16 mouse cellular contexts compared by ENCODE assay signal in the genomic region with DNA sequence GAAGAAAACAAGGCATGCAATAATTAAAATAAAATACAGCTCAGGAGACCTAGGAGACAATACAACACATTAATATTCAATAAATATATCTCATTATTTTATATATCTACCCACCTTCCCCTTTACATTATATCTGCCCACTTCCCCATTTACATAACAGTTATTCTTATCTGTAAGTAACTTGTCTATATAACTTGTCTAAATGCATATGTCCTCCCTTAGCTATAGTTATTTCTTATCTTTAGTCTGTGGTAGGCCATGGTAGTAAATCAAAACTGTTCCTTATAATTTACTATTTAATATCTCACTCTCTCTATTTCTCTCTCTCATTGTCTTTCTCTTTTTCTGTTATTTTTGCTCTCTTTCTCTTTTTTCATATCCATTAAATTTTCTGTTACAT.
"Had no signal": no experiment of that assay in that cellular context is flagged by ENCODE, and none has a peak within 500 bp of the region (broad histone marks: within the 10 kb centered on the region; RNA-seq: fewer than 3 reads in every experiment).

No protein-coding gene starts in this region.

- H3K4me3 ChIP-seq: neural tube, embryonic 13.5 days; neural tube, embryonic 15.5 days; stomach, embryonic 15.5 days had no signal

- H3K27me3 ChIP-seq: neural tube, embryonic 13.5 days; neural tube, embryonic 15.5 days; stomach, embryonic 15.5 days had no signal

- H3K9ac ChIP-seq: neural tube, embryonic 13.5 days; neural tube, embryonic 15.5 days; stomach, embryonic 15.5 days had no signal

- H3K4me1 ChIP-seq: neural tube, embryonic 13.5 days; neural tube, embryonic 15.5 days; stomach, embryonic 15.5 days had no signal

- H3K36me3 ChIP-seq: neural tube, embryonic 13.5 days; neural tube, embryonic 15.5 days; stomach, embryonic 15.5 days had no signal

- DNase-seq: retina, postnatal 1 day; right cerebral cortex, adult 18-20 months; right cerebral cortex, postnatal 14 days; right cerebral cortex, postnatal 25 days; right cerebral cortex, postnatal 4 days; spleen, adult 18-20 months; thymus, adult 18-20 months; thymus, adult 2 months; thymus, postnatal 14 days; thymus, postnatal 25 days; thymus, postnatal 36 days; thymus, postnatal 4 days had no signal

- H3K27ac ChIP-seq: neural tube, embryonic 13.5 days; neural tube, embryonic 15.5 days; stomach, embryonic 15.5 days; stomach, postnatal 0 days had no signal

- H3K9me3 ChIP-seq: neural tube, embryonic 13.5 days; neural tube, embryonic 15.5 days; stomach, embryonic 15.5 days had no signal
